Mouse (Mus musculus) thymus, adult 2 months (tissue): ENCODE results near the gene Ugt1a5. TPM values are rescaled to one million over a fixed set of nuclear protein-coding genes. Genes with fewer than 3 reads are reported as not detected.

Experiments used
- DNase-seq: peaks from one replicate; pipeline ENCODE4 v3.0.0; 2021
- H3K27ac ChIP-seq: fragments of 200-500 bp; 2 replicates; pipeline ENCODE4 v1.5.1; 2012; ENCODE audit warnings: low read length, control low read depth; ENCODE audit not compliant: control insufficient read depth, insufficient read depth
- H3K27me3 ChIP-seq: fragments of 200-500 bp; 2 replicates; pipeline ENCODE4 v1.6.1; 2012; ENCODE audit warnings: mild to moderate bottlenecking, low read length, moderate library complexity, mixed read lengths; ENCODE audit not compliant: control insufficient read depth, insufficient read depth
- H3K36me3 ChIP-seq: fragments of 200-500 bp; 2 replicates; pipeline ENCODE4 v1.6.1; 2012; ENCODE audit warnings: mild to moderate bottlenecking, low read length, moderate library complexity; ENCODE audit not compliant: control insufficient read depth, insufficient read depth
- H3K4me1 ChIP-seq: fragments of 200-500 bp; replicated peaks from 2 replicates; pipeline ENCODE4 v1.6.1; 2012; ENCODE audit warnings: low read length; ENCODE audit not compliant: control insufficient read depth, insufficient read depth
- H3K4me3 ChIP-seq: fragments of 200-500 bp; 2 replicates; pipeline ENCODE4 v1.5.1; 2012; ENCODE audit warnings: mild to moderate bottlenecking, low read length, control low read depth, moderate library complexity; ENCODE audit not compliant: control insufficient read depth, insufficient read depth
- CTCF ChIP-seq: fragments of 200-500 bp; IDR thresholded peaks from 2 replicates; pipeline ENCODE4 v1.5.1; 2012; ENCODE audit warnings: mild to moderate bottlenecking, control low read depth, low read length, moderate library complexity, borderline replicate concordance; ENCODE audit not compliant: control insufficient read depth, poor library complexity, insufficient read depth; ENCODE audit errors: extremely low read depth
- POLR2A ChIP-seq: fragments of 200-500 bp; IDR thresholded peaks from 2 replicates; pipeline ENCODE4 v1.6.1; 2012; ENCODE audit warnings: mild to moderate bottlenecking, low read length, control low read depth, moderate library complexity; ENCODE audit not compliant: control insufficient read depth, poor library complexity, insufficient read depth; ENCODE audit errors: extremely low read depth
- WGBS: fragments of 180-500 bp; shearing (Covaris S2); methylation state at CpG from one replicate; pipeline ENCODE4 v1.1.7; 2018; 5-methylcytosine and 5-hydroxymethylcytosine counted together
- polyA plus RNA-seq: library from polyadenylated mRNA; depleted of rRNA; stranded (reverse); fragments of >200 nt; gene quantifications from 2 replicates; pipeline ENCODE4 v1.2.3, GENCODE M21; 2012

Ugt1a5 gene
- polyA plus RNA-seq, 1 experiment, result 0.08 TPM

DNA sequence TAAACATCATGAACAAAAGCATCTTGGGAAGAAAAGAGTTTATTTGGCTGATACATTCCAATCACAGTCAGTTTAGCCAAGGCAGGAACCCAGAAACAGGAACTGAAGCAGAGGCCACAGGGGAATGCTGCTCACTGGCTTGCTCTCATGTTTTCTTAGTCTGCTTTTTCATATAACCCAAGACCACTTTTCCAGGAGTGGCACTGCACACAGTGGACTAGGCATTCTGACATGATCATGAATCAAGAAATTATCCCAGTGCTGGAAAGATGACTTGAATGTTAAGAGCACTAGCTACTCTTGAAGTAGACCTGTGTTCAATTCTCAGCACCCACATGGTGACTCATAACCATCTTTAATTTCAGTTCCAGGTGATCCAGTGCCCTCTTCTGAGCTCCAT, 59.9 kb downstream of the Ugt1a5 start:
- no peak for TF ChIP-seq CTCF
- TF ChIP-seq POLR2A, result no peak
- H3K27me3 ChIP-seq, result no peaks in the 10 kb centered on the region
- peak; percentile 1 for DNase-seq
- no peaks in the 10 kb centered on the region for H3K4me1 ChIP-seq
- H3K27ac ChIP-seq, result no peak overlapping the region
- H3K36me3 ChIP-seq, result no peaks in the 10 kb centered on the region
- H3K4me3 ChIP-seq, result no peak overlapping the region

DNA sequence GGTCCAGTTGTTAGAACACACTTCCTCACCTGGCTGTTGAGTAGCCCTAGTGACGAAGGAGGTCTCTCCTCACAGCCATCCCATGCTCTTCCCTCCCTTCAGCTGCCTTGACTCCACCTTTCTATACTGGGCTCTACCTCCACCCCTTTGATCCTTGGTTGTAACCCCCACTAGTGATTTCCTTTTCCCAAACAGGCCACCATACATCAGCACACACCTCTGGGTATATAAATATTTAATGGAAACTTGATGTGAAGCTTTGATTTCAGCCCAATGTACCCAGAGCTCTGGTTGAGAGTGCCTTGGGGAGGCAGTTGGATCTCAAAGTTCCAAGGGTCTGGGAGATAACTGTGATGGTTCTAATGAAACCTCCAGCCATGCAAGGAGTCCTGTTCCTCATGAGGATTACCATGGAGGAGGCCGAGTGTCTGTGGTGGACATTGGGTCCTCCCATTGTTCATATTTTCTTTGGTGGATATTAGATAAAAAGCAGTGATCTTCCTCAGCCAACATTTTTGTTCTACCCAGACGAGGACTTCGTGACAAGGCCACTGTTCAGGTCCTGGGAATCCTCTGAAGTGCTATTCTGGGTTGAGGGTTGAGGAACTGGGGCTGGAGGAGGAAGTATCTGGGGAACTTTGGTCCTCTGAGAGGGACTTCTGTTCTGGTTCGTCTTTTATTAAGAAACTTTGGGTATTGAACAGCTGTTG, 61.0 kb downstream of the Ugt1a5 start, which contains the start of gene Mroh2a:
Gene Mroh2a, plus strand, starts transcription at position 317 of the 710 bp plus-strand sequence.
- H3K4me3 ChIP-seq, result no peak within 1 kb of the TSS
- H3K27me3 ChIP-seq, result no peaks in the 10 kb centered on the region
- H3K27ac ChIP-seq, result no peak within 1 kb of the TSS
- WGBS, result 50% methylated on average over 5 of the region's 5 CpGs
- peak; percentile 9 for DNase-seq
- H3K4me1 ChIP-seq, result no peaks in the 10 kb centered on the region
- TF ChIP-seq POLR2A (no peak), CTCF (no peak)
- H3K36me3 ChIP-seq, result no peaks in the 10 kb centered on the region

DNA sequence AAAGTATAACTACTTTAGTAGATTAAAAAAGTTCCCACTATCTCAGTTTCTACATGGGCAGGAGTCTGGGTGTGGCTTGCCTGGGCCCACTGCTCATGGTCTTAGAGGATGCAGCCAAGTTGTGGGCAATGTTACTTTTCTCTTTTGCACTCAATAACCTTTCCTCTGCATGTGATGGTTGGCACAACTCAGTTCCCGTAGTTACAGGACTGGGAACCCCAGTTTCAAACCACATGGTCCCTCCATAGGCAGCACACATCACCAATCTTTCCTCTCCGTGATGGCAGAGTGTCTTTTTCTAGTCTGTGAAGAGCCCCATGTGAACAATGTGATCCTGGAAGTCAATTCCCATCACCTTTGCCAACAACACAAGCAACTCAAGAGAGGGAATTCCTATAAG, 61.7 kb downstream of the Ugt1a5 start:
- Histone ChIP-seq H3K4me1 (no peaks in the 10 kb centered on the region), H3K36me3 (no peaks in the 10 kb centered on the region), H3K4me3 (no peak overlapping the region), H3K27ac (no peak overlapping the region), H3K27me3 (no peaks in the 10 kb centered on the region)
- DNase-seq, result no peak
- WGBS, result 61% methylated on average over 2 of the region's 2 CpGs
- no peak for TF ChIP-seq CTCF
- no peak for TF ChIP-seq POLR2A

- WGBS, result 74% methylated on average over 7 of the region's 7 CpGs
- TF ChIP-seq CTCF, result no peak
- DNase-seq, result no peak
Observed at GRCm38 (mm10) chr1:88228121-88228520, 62.3 kb downstream of the Ugt1a5 start.

DNA sequence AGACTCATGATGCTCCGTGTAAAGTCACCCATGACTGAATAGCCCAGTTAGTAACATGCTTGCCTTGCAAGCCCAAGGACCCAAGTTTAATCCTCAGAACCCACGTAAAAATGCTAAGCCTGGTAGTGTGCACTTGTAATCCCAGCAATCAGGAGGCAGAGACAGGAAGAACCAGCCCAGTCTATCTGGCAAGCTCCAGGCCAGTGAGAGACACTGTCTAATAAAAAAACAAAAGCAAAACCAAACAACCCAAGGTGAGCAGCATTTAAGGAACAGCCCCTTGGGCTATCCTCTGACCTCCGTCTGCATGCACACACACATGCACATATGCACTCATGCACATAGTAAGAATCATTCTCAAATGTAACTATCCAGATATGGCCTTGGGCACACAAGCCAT, 63.8 kb downstream of the Ugt1a5 start:
- no peaks in the 10 kb centered on the region for H3K36me3 ChIP-seq
- no peak for DNase-seq
- H3K4me3 ChIP-seq, result no peak overlapping the region
- no peaks in the 10 kb centered on the region for H3K4me1 ChIP-seq
- TF ChIP-seq CTCF, result no peak
- TF ChIP-seq POLR2A, result no peak
- H3K27me3 ChIP-seq, result no peaks in the 10 kb centered on the region
- no peak overlapping the region for H3K27ac ChIP-seq
- WGBS, result 87% methylated on average over 3 of the region's 3 CpGs

More at GRCm38 (mm10) chr1:88228121-88228520, 62.3 kb downstream of the Ugt1a5 start:
- no peaks in the 10 kb centered on the region for H3K36me3 ChIP-seq
- H3K4me3 ChIP-seq, result no peak overlapping the region
- H3K4me1 ChIP-seq, result no peaks in the 10 kb centered on the region
- no peaks in the 10 kb centered on the region for H3K27me3 ChIP-seq
- no peak overlapping the region for H3K27ac ChIP-seq

DNA sequence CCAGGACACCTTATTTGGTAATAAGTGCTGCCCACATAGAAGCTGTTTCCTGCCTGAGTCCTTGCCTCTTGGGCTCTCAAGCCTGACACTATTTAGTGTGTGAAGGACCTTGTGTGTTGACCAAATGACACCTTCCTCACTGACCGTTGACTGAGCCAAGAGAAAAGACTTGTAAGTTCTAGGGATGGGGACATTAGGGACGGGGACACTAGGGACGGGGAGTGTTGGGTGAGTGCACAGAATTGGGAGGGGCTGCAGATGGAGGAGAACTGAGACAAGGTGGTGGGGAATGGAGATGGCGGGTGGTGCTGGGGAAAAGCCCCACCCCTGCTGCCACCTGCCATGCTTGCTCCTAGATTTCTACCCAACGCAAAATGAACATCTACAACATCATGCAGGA, 64.2 kb downstream of the Ugt1a5 start:
- Histone ChIP-seq H3K27ac (no peak overlapping the region), H3K4me3 (no peak overlapping the region), H3K36me3 (no peaks in the 10 kb centered on the region), H3K4me1 (no peaks in the 10 kb centered on the region), H3K27me3 (no peaks in the 10 kb centered on the region)
- no peak for DNase-seq
- WGBS, result 90% methylated on average over 5 of the region's 5 CpGs
- TF ChIP-seq POLR2A (no peak), CTCF (no peak)

DNA sequence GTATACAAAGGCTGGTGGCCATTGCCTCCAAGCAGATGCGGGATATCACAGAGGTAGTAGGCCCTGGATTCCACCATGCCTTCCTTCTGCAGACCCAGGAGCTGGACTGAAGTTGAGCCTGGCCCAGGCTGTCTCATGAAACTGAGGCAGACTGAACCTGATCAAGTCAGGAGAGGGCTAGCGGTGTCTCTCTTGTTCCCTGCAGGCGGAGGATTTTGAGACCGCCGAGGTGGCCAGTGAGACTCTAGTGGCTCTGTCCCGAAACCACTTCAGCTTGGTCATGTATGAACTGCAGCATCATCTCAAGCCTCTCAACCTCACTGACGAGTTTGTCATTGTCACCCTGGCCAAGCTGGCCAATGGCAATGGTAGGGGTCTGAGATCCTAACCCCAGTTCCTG, 64.6 kb downstream of the Ugt1a5 start:
- DNase-seq, result no peak
- H3K4me3 ChIP-seq, result no peak overlapping the region
- TF ChIP-seq POLR2A (no peak), CTCF (no peak)
- no peaks in the 10 kb centered on the region for H3K36me3 ChIP-seq
- no peaks in the 10 kb centered on the region for H3K4me1 ChIP-seq
- 74% methylated on average over 7 of the region's 7 CpGs for WGBS
- H3K27ac ChIP-seq, result no peak overlapping the region
- no peaks in the 10 kb centered on the region for H3K27me3 ChIP-seq
